Mouse (Mus musculus): Measurements from ENCODE around the gene Cphx3. TPM values are rescaled to one million over a fixed set of nuclear protein-coding genes. Genes with fewer than 3 reads are reported as not detected.
"Not testable (repeated sequence)": the region's sequence is repeated elsewhere in the genome, so short reads cannot be mapped to it uniquely, and the experiment has no call there.

Cphx3 gene
- total RNA-seq, 2 experiments from 2014 or later, result not detected

- not testable (repeated sequence) for DNase-seq (ENCODE audit: low spot score in 2 of 2)
Observed at GRCm38 (mm10) chr14:26165266-26165665, 83.2 kb downstream of the Cphx3 start.

- DNase-seq (ENCODE audit: low spot score in 2 of 2), result not testable (repeated sequence)
Observed at GRCm38 (mm10) chr14:26173955-26174354, 91.9 kb downstream of the Cphx3 start.

GRCm38 (mm10) chr14:26175028-26175427, 92.9 kb downstream of the Cphx3 start:
- not testable (repeated sequence) for DNase-seq (ENCODE audit: low spot score in 2 of 2)

GRCm38 (mm10) chr14:26181660-26182059, 99.6 kb downstream of the Cphx3 start:
- not testable (repeated sequence) for DNase-seq (ENCODE audit: low spot score in 2 of 2)

- not testable (repeated sequence) for DNase-seq (ENCODE audit: low spot score in 2 of 2)
Observed at GRCm38 (mm10) chr14:26182380-26182779, 100.3 kb downstream of the Cphx3 start, which contains the start of gene Plac9b. TSS of gene Plac9b (minus strand) at chr14:26182480.

GRCm38 (mm10) chr14:26186638-26187037, 104.5 kb downstream of the Cphx3 start:
- not testable (repeated sequence) for DNase-seq (ENCODE audit: low spot score in 2 of 2)

GRCm38 (mm10) chr14:26188361-26188760, 106.3 kb downstream of the Cphx3 start:
- not testable (repeated sequence) for DNase-seq (ENCODE audit: low spot score in 2 of 2)

- not testable (repeated sequence) for DNase-seq (ENCODE audit: low spot score in 2 of 2)
Observed at GRCm38 (mm10) chr14:26197851-26198250, 115.8 kb downstream of the Cphx3 start.

GRCm38 (mm10) chr14:26206197-26206925, 124.3 kb downstream of the Cphx3 start:
- not testable (repeated sequence) for DNase-seq (ENCODE audit: low spot score in 2 of 2)

- DNase-seq (ENCODE audit: low spot score in 2 of 2), result not testable (repeated sequence)
Observed at GRCm38 (mm10) chr14:26206926-26207247, 124.8 kb downstream of the Cphx3 start, which contains the start of gene Tmem254b. TSS of gene Tmem254b (minus strand) at chr14:26207041.

GRCm38 (mm10) chr14:26216233-26217000, 134.3 kb downstream of the Cphx3 start:
- not testable (repeated sequence) for DNase-seq (ENCODE audit: low spot score in 2 of 2)

GRCm38 (mm10) chr14:26237183-26237582, 155.1 kb downstream of the Cphx3 start:
- not testable (repeated sequence) for DNase-seq (ENCODE audit: low spot score in 2 of 2)

GRCm38 (mm10) chr14:26257756-26258617, 175.9 kb downstream of the Cphx3 start, which contains the start of gene Duxbl3:
TSS of gene Duxbl3 (plus strand) at chr14:26257962.
- DNase-seq (ENCODE audit: low spot score in 2 of 2), result not testable (repeated sequence)

- DNase-seq (ENCODE audit: low spot score in 2 of 2), result not testable (repeated sequence)
Observed at GRCm38 (mm10) chr14:26258729-26259128, 176.6 kb downstream of the Cphx3 start.

Other genes starting within 250 kb of the Cphx3 start
- 10 to 100 TPM; 54.9 to 58.8 TPM for gene Anxa11, start 240.1 kb upstream of the Cphx3 start, total RNA-seq (2021)
- gene Plac9a, start 179.2 kb upstream of the Cphx3 start, total RNA-seq (2021), result 1 to 10 TPM; 1.7 to 2.4 TPM
- gene Tmem254a, start 154.6 kb upstream of the Cphx3 start, total RNA-seq (2021), result 1 to 10 TPM; 6.2 to 7.2 TPM
- gene Cphx1, start 144.0 kb upstream of the Cphx3 start, total RNA-seq (2021), result not detected
- 1 to 10 TPM; 2.5 to 2.8 TPM for gene Duxbl1, start 103.7 kb upstream of the Cphx3 start, total RNA-seq (2021)
- gene Gm9780, start 39.6 kb upstream of the Cphx3 start, total RNA-seq (2021), result 10 to 100 TPM; 11.6 to 22.2 TPM
- gene Tmem254c, start 14.9 kb upstream of the Cphx3 start, total RNA-seq (2021), result 10 to 100 TPM; 22.2 to 45.4 TPM
- not detected for gene Cphx2, start 781 bp upstream of the Cphx3 start, total RNA-seq (2021)
- gene Duxbl2, start 36.1 kb downstream of the Cphx3 start, total RNA-seq (2021), result 1 to 10 TPM; 1.0 to 1.2 TPM
- 10 to 100 TPM; 49.1 to 62.8 TPM for gene Plac9b, start 100.2 kb downstream of the Cphx3 start, total RNA-seq (2021)
- gene Tmem254b, start 124.7 kb downstream of the Cphx3 start, total RNA-seq (2021), result 10 to 100 TPM; 17.3 to 18.2 TPM
- gene Duxbl3, start 175.7 kb downstream of the Cphx3 start, total RNA-seq (2021), result 1 to 10 TPM; 4.7 to 6.4 TPM

Measured in adrenal gland, postnatal 4 days (tissue).